Mouse (Mus musculus) testis, adult 2 months (tissue): ENCODE data around the gene Crygd.

ENCODE experiments used
- CTCF ChIP-seq: fragments of 200-500 bp; IDR thresholded peaks from 2 replicates; pipeline ENCODE4 v1.5.1; 2012; ENCODE audit warnings: low read depth, mild to moderate bottlenecking, inconsistent platforms, low read length, moderate library complexity; ENCODE audit not compliant: control insufficient read depth, insufficient read depth, insufficient replicate concordance
- POLR2A ChIP-seq: fragments of 200-500 bp; IDR thresholded peaks from 2 replicates; pipeline ENCODE4 v1.6.1; 2012; ENCODE audit warnings: low read depth, mild to moderate bottlenecking, inconsistent platforms, low read length, moderate library complexity; ENCODE audit not compliant: control insufficient read depth

DNA sequence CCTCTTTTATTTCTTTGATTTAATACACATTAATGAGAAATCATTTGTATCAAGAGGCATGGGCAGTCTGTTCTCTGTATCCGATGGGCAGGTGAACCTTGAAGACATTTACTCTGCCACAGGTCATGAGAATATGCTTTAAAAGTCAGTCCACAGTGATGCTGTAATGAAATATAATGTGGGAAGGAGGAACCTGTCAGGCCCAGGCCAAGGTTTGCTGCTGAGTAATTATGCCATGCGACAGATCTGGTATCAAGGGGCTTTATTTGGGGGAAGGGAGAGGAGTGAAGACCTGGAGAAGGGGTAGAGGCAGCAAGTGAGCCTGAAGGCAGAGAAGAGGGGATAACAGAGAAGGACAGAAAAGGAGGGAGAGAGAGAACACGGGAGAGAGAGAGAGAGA, 23.6 kb downstream of the Crygd start:
- TF ChIP-seq POLR2A (no peak), CTCF (no peak)
